Mouse (Mus musculus) small intestine, adult 2 months (tissue): ENCODE measurements around the gene Rsph1.

Experiments
- CTCF ChIP-seq: fragments of 200-500 bp; IDR thresholded peaks from 2 replicates; pipeline ENCODE4 v1.5.1; 2012; ENCODE audit warnings: low read depth, mild to moderate bottlenecking, control low read depth, inconsistent platforms, low read length, moderate library complexity, mixed read lengths; ENCODE audit not compliant: insufficient replicate concordance, insufficient read length; ENCODE audit errors: extremely low read depth
- POLR2A ChIP-seq: fragments of 200-500 bp; IDR thresholded peaks from 2 replicates; pipeline ENCODE4 v1.6.1; 2012; ENCODE audit warnings: low read depth, mild to moderate bottlenecking, control low read depth, inconsistent platforms, low read length, moderate library complexity

- TF ChIP-seq CTCF (no peak), POLR2A (no peak)
Observed at GRCm38 (mm10) chr17:31269761-31270160, 7.4 kb downstream of the Rsph1 start.
